ENCODE assay signal across 8 mouse cellular contexts in the genomic region with DNA sequence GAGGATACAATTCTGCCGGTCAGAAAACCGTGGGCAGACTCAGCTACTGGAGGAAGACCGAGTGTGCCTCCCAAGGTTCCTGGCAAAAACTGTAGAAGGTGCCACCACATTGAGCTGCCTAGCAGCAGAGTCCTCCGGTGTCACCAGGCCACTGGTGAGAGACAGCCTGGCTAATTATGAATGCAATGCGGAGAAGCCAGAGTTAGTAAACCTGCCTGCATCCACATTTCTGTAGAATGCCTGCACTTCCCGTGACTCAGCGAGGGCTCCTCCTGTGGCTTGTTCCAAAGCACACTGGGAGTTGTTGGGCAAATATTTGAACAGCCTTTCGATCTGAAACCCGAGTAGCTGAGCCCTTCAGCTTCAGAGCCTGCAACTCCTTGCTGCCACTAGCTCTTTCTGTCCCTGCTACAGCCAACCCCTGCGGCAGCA. TPM values are rescaled to one million over a fixed set of nuclear protein-coding genes. Genes with fewer than 3 reads are reported as not detected.
DNase-seq lines count a peak whose midpoint lies in the region; ATAC-seq lines count a peak whose summit lies in the region.

No protein-coding gene starts in this region.

- H3K36me3 ChIP-seq in hindbrain, embryonic 10.5 days, result no peaks in the 10 kb centered on the region
- H3K36me3 ChIP-seq in hindbrain, embryonic 11.5 days (ENCODE audit: control insufficient read depth, insufficient read depth, low read length), result no peaks in the 10 kb centered on the region
- H3K36me3 ChIP-seq in hindbrain, embryonic 16.5 days (ENCODE audit: control insufficient read depth, insufficient read depth, low read length), result no peaks in the 10 kb centered on the region
- no peaks in the 10 kb centered on the region for H3K36me3 ChIP-seq in limb, embryonic 13.5 days
- no peaks in the 10 kb centered on the region for H3K36me3 ChIP-seq in midbrain, embryonic 12.5 days

- ATAC-seq in hindbrain, embryonic 11.5 days (ENCODE audit: low FRiP score), result no peak
- peak; percentile 63; the same call in 1 of the 2 replicates for ATAC-seq in hindbrain, embryonic 16.5 days
- ATAC-seq in limb, embryonic 13.5 days (ENCODE audit: low FRiP score, low read depth), result 0 out of 2 replicates have a peak, but pooled peaks have one; percentile 45
- no peak for ATAC-seq in midbrain, embryonic 12.5 days (ENCODE audit: low FRiP score, low read depth)
- ATAC-seq in megakaryocyte-erythroid progenitor cell, adult 5-6 weeks (replicated peaks; ENCODE audit: low FRiP score, low TSS enrichment, poor library complexity, severe bottlenecking), result no peak

- peak overlapping the region; percentile 21; the same call in 1 of the 2 replicates for H3K4me3 ChIP-seq in hindbrain, embryonic 10.5 days
- H3K4me3 ChIP-seq in hindbrain, embryonic 11.5 days (ENCODE audit: low read depth, low read length), result no peak overlapping the region
- H3K4me3 ChIP-seq in hindbrain, embryonic 16.5 days (ENCODE audit: low read length), result no peak overlapping the region
- peak overlapping the region; percentile 7; the same call in 1 of the 2 replicates for H3K4me3 ChIP-seq in limb, embryonic 13.5 days
- H3K4me3 ChIP-seq in midbrain, embryonic 12.5 days, result no peak overlapping the region

- peaks cover 30% of the 10 kb centered on the region for H3K4me1 ChIP-seq in hindbrain, embryonic 10.5 days (replicated peaks)
- no peaks in the 10 kb centered on the region for H3K4me1 ChIP-seq in hindbrain, embryonic 11.5 days (replicated peaks; ENCODE audit: control insufficient read depth, insufficient read depth, low read length)
- H3K4me1 ChIP-seq in hindbrain, embryonic 16.5 days (ENCODE audit: control insufficient read depth, insufficient read depth, low read depth, low read length), result peaks cover 14% of the 10 kb centered on the region
- peaks cover 34% of the 10 kb centered on the region for H3K4me1 ChIP-seq in limb, embryonic 13.5 days
- peaks cover 21% of the 10 kb centered on the region for H3K4me1 ChIP-seq in midbrain, embryonic 12.5 days

- peak overlapping the region; percentile 71 for H3K27ac ChIP-seq in hindbrain, embryonic 10.5 days
- H3K27ac ChIP-seq in hindbrain, embryonic 11.5 days (ENCODE audit: low read depth, low read length), result no peak overlapping the region
- peak overlapping the region; percentile 74 for H3K27ac ChIP-seq in hindbrain, embryonic 16.5 days (ENCODE audit: low read depth, low read length)
- peak overlapping the region; percentile 89 for H3K27ac ChIP-seq in limb, embryonic 13.5 days
- peak overlapping the region; percentile 30; the same call in 1 of the 2 replicates for H3K27ac ChIP-seq in midbrain, embryonic 12.5 days (replicated peaks)

- no peaks in the 10 kb centered on the region for H3K9me3 ChIP-seq in hindbrain, embryonic 10.5 days
- H3K9me3 ChIP-seq in hindbrain, embryonic 11.5 days (ENCODE audit: control insufficient read depth, low read length), result no peaks in the 10 kb centered on the region
- no peaks in the 10 kb centered on the region for H3K9me3 ChIP-seq in hindbrain, embryonic 16.5 days (ENCODE audit: control insufficient read depth, low read length)
- no peaks in the 10 kb centered on the region for H3K9me3 ChIP-seq in limb, embryonic 13.5 days
- H3K9me3 ChIP-seq in midbrain, embryonic 12.5 days, result no peaks in the 10 kb centered on the region

- 0 out of 2 replicates have a peak, but pooled peaks cover 3% of the 10 kb centered on the region for H3K27me3 ChIP-seq in hindbrain, embryonic 10.5 days (ENCODE audit: insufficient read depth, poor library complexity, severe bottlenecking)
- H3K27me3 ChIP-seq in hindbrain, embryonic 11.5 days (ENCODE audit: control insufficient read depth, insufficient read depth, low read length), result no peaks in the 10 kb centered on the region
- H3K27me3 ChIP-seq in hindbrain, embryonic 16.5 days (replicated peaks; ENCODE audit: control insufficient read depth, insufficient read depth, low read length), result no peaks in the 10 kb centered on the region
- H3K27me3 ChIP-seq in limb, embryonic 13.5 days, result no peaks in the 10 kb centered on the region
- H3K27me3 ChIP-seq in midbrain, embryonic 12.5 days, result no peaks in the 10 kb centered on the region

- H3K4me2 ChIP-seq in hindbrain, embryonic 11.5 days (replicated peaks; ENCODE audit: low read depth, low read length), result no peak overlapping the region
- H3K4me2 ChIP-seq in hindbrain, embryonic 16.5 days (ENCODE audit: low read length), result peak overlapping the region; percentile 24
- H3K4me2 ChIP-seq in limb, embryonic 13.5 days (replicated peaks), result peak overlapping the region; percentile 50
- peak overlapping the region; percentile 21 for H3K4me2 ChIP-seq in midbrain, embryonic 12.5 days (replicated peaks)

- no peak overlapping the region for H3K9ac ChIP-seq in hindbrain, embryonic 11.5 days (ENCODE audit: low read depth, low read length)
- 0 out of 2 replicates have a peak overlapping the region, but pooled peaks have one; percentile 23 for H3K9ac ChIP-seq in hindbrain, embryonic 16.5 days (ENCODE audit: low read depth, low read length)
- H3K9ac ChIP-seq in limb, embryonic 13.5 days, result 0 out of 2 replicates have a peak overlapping the region, but pooled peaks have one; percentile 15
- no peak overlapping the region for H3K9ac ChIP-seq in midbrain, embryonic 12.5 days (replicated peaks)

- peak; percentile 47 for DNase-seq in hindbrain, embryonic 10.5 days (ENCODE audit: low spot score)
- no peak for DNase-seq in hindbrain, embryonic 11.5 days (ENCODE audit: low spot score)
- peak; percentile 71 for DNase-seq in cerebellum, adult 11-12 months
- DNase-seq in frontal cortex, postnatal 36 days (ENCODE audit: low spot score in 2 of 2), result peak; percentile 25 to 31

- WGBS in hindbrain, embryonic 10.5 days, result 31% methylated on average over 10 of the region's 10 CpGs
- WGBS in hindbrain, embryonic 11.5 days, result 35% methylated on average over 10 of the region's 10 CpGs
- 31% methylated on average over 10 of the region's 10 CpGs for WGBS in hindbrain, embryonic 16.5 days
- WGBS in limb, embryonic 13.5 days, result 24% methylated on average over 10 of the region's 10 CpGs
- 30% methylated on average over 10 of the region's 10 CpGs for WGBS in midbrain, embryonic 12.5 days

RNA-seq across cellular contexts. Expression of gene Vcpkmt, which starts 45.6 kb away (rescaled TPM):
- 21.3 and 24.9 TPM in 2 replicates for polyA plus RNA-seq in hindbrain, embryonic 10.5 days (2016; fragmentation: Nextera tagmentation; extraction: Ambion mirVana)
- 18.9 and 19.6 TPM in 2 replicates for polyA plus RNA-seq in hindbrain, embryonic 11.5 days (2014; fragmentation: Nextera tagmentation; extraction: Ambion mirVana)
- 25.5 and 30.6 TPM in 2 replicates for polyA plus RNA-seq in hindbrain, embryonic 16.5 days (2015; fragmentation: Nextera tagmentation; extraction: Ambion mirVana)
- 32.1 and 34.0 TPM in 2 replicates for polyA plus RNA-seq in limb, embryonic 13.5 days (2015; fragmentation: Nextera tagmentation; extraction: Ambion mirVana)
- polyA plus RNA-seq in midbrain, embryonic 12.5 days (2016; fragmentation: Nextera tagmentation; extraction: Ambion mirVana), result 18.7 and 19.0 TPM in 2 replicates
- 15.5 and 21.3 TPM in 2 replicates for total RNA-seq in megakaryocyte-erythroid progenitor cell, adult 5-6 weeks (2014; fragmentation: Nextera tagmentation)
- total RNA-seq in megakaryocyte-erythroid progenitor cell, adult 5-6 weeks (2017), result 17.5 and 25.4 TPM in 2 replicates

Comparison
In these comparisons a context has a peak if more than half of its experiments do, and no peak if none do; other contexts are left out.
1. H3K4me3 ChIP-seq: peak in hindbrain, embryonic 10.5 days (single experiment) and limb, embryonic 13.5 days (single experiment); none in hindbrain, embryonic 11.5 days (single experiment), hindbrain, embryonic 16.5 days (single experiment) and midbrain, embryonic 12.5 days (single experiment).
2. ATAC-seq: peak in hindbrain, embryonic 16.5 days (single experiment) and limb, embryonic 13.5 days (single experiment); none in hindbrain, embryonic 11.5 days (single experiment), midbrain, embryonic 12.5 days (single experiment) and megakaryocyte-erythroid progenitor cell, adult 5-6 weeks (single experiment).
3. H3K9ac ChIP-seq: peak in hindbrain, embryonic 16.5 days (single experiment) and limb, embryonic 13.5 days (single experiment); none in hindbrain, embryonic 11.5 days (single experiment) and midbrain, embryonic 12.5 days (single experiment).